Mouse (Mus musculus): ENCODE measurements around the gene Entpd7. TPM values are rescaled to one million over a fixed set of nuclear protein-coding genes. Genes with fewer than 3 reads are reported as not detected.

Entpd7 gene
- polyA plus RNA-seq, 1 experiment: 1.2 TPM

DNA sequence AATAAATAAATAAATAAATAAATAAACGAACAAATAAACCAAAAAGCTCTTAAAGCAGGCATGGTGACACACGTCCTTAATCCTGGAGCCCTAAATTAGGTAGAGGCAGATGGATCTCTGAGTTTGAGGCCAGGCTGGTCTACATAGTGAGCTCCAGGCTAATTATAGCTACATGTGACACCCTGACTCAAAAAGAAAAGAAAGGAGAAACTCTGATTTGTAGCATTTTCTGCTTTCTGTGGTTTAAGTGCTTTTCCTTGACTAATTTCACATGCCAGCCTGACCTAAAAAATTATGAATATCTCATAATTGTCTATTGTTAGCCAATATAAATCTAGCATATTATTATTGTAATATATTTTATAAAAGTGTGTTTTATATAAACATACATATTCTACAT, 72.9 kb downstream of the Entpd7 start:
- Histone ChIP-seq H3K27me3 (replicated peaks) (no peaks in the 10 kb centered on the region), H3K4me1 (peaks cover 4% of the 10 kb centered on the region; the same call in 1 of the 2 replicates), H3K4me3 (replicated peaks) (no peak overlapping the region), H3K9me3 (no peaks in the 10 kb centered on the region), H3K36me3 (replicated peaks; ENCODE audit: low read length) (peaks cover 40% of the 10 kb centered on the region)
- TF ChIP-seq FLI1 (IDR thresholded peaks at IDR 0.05; ENCODE audit: low read length) (no peak), GATA1 (IDR thresholded peaks at IDR 0.05; ENCODE audit: borderline replicate concordance, low read length) (no peak)

DNA sequence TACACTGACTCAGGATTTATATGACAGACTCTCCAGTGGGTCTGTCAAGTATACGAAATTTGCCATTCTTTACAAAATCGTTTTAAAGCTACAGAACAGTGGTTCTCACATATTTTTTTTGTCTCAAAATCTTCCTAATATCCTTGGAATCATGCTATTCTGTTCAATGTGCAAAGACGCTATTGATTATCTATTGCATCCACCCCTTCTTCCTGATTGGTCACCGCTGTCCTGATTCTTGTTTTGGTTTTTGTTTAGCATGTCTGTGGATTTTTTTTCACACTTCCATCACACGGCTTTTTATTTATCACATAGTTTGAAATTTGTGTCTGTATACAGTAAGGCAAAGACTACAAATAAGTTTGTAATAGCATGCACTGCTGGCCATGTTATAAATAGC, 77.0 kb downstream of the Entpd7 start:
- H3K4me3 ChIP-seq (replicated peaks): no peak overlapping the region
- peaks cover 43% of the 10 kb centered on the region for H3K36me3 ChIP-seq (replicated peaks; ENCODE audit: low read length)
- no peaks in the 10 kb centered on the region for H3K9me3 ChIP-seq
- H3K27me3 ChIP-seq (replicated peaks): no peaks in the 10 kb centered on the region
- peaks cover 8% of the 10 kb centered on the region for H3K4me1 ChIP-seq
- TF ChIP-seq FLI1 (IDR thresholded peaks at IDR 0.05; ENCODE audit: low read length): no peak
- TF ChIP-seq GATA1 (IDR thresholded peaks at IDR 0.05; ENCODE audit: borderline replicate concordance, low read length): no peak

DNA sequence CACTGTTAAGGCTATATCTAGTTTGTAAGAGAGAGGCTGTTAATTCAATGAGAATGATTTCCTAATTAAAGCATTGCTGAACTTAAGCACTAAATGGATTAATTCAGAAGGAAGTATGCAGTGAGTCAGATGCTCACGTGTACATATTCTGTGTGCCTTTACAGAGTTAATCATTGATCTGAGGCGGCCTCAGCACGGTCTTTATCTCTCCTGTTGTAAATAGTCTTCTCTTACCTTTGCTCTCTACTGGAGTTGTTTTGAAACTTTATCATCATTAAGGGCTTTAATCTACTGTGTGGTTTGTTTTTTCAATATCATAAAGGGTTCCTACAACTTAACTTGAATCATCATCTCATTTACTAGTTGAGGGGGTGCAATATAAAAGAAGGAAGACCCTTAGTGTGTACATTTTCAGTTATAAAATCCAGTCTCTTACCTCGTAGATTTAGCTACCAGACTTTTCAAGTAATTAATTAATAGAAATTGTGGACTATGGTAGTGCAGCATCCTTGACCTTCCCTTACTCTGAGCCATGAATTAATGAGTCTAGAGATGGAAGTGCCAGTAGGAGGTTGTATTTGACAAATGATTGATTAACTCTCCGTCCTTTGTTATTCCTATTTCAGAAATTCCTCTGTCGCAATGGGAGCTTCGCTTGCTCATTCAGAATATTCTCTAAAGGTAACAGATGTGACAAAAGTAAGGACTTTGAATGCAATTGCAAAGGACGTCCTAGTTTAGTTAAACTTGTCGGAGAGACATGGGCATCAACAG, 78.3 kb downstream of the Entpd7 start:
- H3K9me3 ChIP-seq: no peaks in the 10 kb centered on the region
- no peak overlapping the region for H3K4me3 ChIP-seq (replicated peaks)
- peaks cover 12% of the 10 kb centered on the region for H3K4me1 ChIP-seq
- no peak for TF ChIP-seq FLI1 (IDR thresholded peaks at IDR 0.05; ENCODE audit: low read length)
- TF ChIP-seq GATA1 (IDR thresholded peaks at IDR 0.05; ENCODE audit: borderline replicate concordance, low read length): no peak
- peaks cover 38% of the 10 kb centered on the region for H3K36me3 ChIP-seq (replicated peaks; ENCODE audit: low read length)
- H3K27me3 ChIP-seq (replicated peaks): no peaks in the 10 kb centered on the region

DNA sequence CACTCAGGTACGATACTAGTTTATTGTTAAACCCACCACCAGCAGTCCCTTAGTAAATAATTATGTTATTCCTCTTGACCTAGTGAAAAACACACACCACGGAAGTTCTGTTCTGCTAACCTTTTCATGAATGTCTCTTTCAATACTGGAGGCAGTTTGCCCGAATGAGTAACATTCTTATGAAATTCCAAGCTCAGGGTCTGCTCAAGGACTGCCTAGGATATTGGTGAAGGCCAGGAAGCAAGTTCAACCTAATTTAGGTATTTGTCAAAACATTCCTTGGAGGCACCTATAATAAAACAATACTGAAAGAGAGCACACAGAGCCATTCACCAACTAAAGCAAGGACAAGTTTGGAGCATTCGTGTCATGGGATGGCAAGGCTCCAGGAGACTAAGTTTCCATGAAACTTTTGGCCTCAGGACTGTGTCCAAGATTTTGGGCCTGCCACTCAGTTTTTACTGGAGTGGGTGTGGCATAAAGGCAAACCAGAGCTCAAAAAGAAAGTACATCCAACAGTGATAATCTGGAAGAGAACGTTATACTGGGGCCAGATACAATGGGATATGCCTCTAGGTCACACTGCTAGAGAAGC, 80.0 kb downstream of the Entpd7 start:
- H3K4me3 ChIP-seq (replicated peaks): no peak overlapping the region
- H3K27me3 ChIP-seq (replicated peaks): no peaks in the 10 kb centered on the region
- H3K9me3 ChIP-seq: no peaks in the 10 kb centered on the region
- H3K36me3 ChIP-seq (replicated peaks; ENCODE audit: low read length): peaks cover 35% of the 10 kb centered on the region
- TF ChIP-seq FLI1 (IDR thresholded peaks at IDR 0.05; ENCODE audit: low read length) (no peak), GATA1 (IDR thresholded peaks at IDR 0.05; ENCODE audit: borderline replicate concordance, low read length) (no peak)
- peaks cover 14% of the 10 kb centered on the region for H3K4me1 ChIP-seq

DNA sequence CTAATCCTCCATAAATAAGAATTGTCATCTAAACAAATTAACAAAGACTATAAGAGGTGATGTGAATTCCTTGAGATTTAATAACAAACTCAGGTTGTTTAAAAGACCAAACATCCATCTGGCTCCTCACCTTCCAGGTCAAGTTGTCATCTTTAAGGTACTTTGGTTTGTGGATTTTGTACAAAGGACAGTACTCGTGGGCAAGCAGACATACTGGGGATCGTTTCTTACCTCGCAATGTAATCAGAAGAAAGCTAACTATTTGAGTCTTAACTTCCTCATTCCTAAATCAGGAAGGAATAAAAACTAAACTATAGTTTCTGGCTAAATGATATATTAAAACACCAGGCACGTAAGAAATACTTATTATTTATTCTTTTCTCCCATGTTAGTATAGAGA, 81.1 kb downstream of the Entpd7 start:
- H3K4me3 ChIP-seq (replicated peaks): no peak overlapping the region
- no peaks in the 10 kb centered on the region for H3K9me3 ChIP-seq
- no peak for TF ChIP-seq GATA1 (IDR thresholded peaks at IDR 0.05; ENCODE audit: borderline replicate concordance, low read length)
- TF ChIP-seq FLI1 (IDR thresholded peaks at IDR 0.05; ENCODE audit: low read length): no peak
- no peaks in the 10 kb centered on the region for H3K27me3 ChIP-seq (replicated peaks)
- H3K36me3 ChIP-seq (replicated peaks; ENCODE audit: low read length): peaks cover 30% of the 10 kb centered on the region
- H3K4me1 ChIP-seq: peaks cover 16% of the 10 kb centered on the region

DNA sequence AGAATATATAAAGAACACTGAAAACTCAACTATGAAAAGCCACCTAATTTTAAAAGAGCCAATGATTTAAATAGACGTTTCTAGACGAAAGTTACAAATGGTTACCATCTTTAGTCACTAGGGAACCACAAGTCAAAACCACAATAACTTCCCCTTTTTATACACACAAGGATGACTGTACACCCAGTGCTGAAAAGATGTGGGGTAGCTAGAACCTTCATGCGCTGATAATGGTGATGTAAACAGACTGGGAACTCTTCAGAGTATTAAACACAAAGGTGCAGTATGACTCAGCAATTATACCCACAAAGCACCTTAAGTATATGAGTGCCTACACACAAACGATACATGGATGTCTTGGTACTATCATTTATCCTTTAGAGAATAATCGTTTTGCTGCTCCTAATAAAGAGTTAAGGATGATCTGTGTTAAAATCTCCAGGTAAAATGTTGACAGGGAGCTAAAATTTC, 82.1 kb downstream of the Entpd7 start:
- H3K4me1 ChIP-seq: peaks cover 14% of the 10 kb centered on the region
- peaks cover 28% of the 10 kb centered on the region for H3K36me3 ChIP-seq (replicated peaks; ENCODE audit: low read length)
- H3K27me3 ChIP-seq (replicated peaks): no peaks in the 10 kb centered on the region
- H3K4me3 ChIP-seq (replicated peaks): peak overlapping the region; percentile 33
- no peak for TF ChIP-seq GATA1 (IDR thresholded peaks at IDR 0.05; ENCODE audit: borderline replicate concordance, low read length)
- TF ChIP-seq FLI1 (IDR thresholded peaks at IDR 0.05; ENCODE audit: low read length): no peak
- no peaks in the 10 kb centered on the region for H3K9me3 ChIP-seq

DNA sequence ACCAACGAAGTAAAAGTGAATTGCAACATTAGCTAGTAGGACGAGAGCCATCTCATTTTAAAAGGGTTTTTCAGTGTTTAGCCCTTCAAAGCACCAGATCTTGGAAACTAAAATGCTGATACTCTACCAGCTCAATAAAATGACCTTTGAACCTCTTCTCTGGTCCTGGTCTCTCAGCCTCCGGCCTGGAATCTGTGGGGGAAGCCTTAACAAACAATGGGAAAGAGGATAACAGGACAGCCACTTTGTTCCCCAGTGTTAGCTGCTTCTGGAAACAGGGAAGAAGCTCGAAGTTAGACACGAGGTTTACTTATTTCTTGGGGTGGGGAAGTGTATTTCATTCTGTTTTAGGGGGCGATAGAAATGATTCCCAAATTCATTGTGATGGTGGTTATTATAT, 82.8 kb downstream of the Entpd7 start:
- Histone ChIP-seq H3K9me3 (no peaks in the 10 kb centered on the region), H3K4me3 (replicated peaks) (no peak overlapping the region), H3K4me1 (peaks cover 14% of the 10 kb centered on the region), H3K27me3 (replicated peaks) (no peaks in the 10 kb centered on the region), H3K36me3 (replicated peaks; ENCODE audit: low read length) (peaks cover 27% of the 10 kb centered on the region)
- TF ChIP-seq FLI1 (IDR thresholded peaks at IDR 0.05; ENCODE audit: low read length) (no peak), GATA1 (IDR thresholded peaks at IDR 0.05; ENCODE audit: borderline replicate concordance, low read length) (no peak)

DNA sequence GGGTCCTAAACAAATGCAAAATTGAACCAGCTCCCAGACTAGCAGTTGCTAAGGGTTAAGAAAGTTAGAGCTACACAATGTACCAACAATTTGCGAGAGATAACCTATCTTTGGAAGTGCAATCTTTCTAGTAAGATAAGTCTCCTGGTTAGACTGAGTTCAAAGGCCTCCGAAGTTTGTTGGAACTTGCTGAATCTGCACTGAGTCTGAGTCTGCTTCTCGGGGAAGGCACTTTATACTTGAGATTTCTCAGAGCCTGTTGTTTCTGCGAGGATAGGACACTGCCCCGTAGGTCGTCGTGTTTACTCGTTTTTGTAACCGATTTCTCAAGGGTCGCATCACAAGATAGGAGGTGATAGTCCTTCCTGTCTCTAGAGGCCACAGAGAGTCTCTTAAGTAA, 86.0 kb downstream of the Entpd7 start:
- no peaks in the 10 kb centered on the region for H3K36me3 ChIP-seq (replicated peaks; ENCODE audit: low read length)
- no peak overlapping the region for H3K4me3 ChIP-seq (replicated peaks)
- H3K27me3 ChIP-seq (replicated peaks): no peaks in the 10 kb centered on the region
- no peaks in the 10 kb centered on the region for H3K9me3 ChIP-seq
- H3K4me1 ChIP-seq: peaks cover 14% of the 10 kb centered on the region
- TF ChIP-seq GATA1 (IDR thresholded peaks at IDR 0.05; ENCODE audit: borderline replicate concordance, low read length): no peak
- no peak for TF ChIP-seq FLI1 (IDR thresholded peaks at IDR 0.05; ENCODE audit: low read length)

DNA sequence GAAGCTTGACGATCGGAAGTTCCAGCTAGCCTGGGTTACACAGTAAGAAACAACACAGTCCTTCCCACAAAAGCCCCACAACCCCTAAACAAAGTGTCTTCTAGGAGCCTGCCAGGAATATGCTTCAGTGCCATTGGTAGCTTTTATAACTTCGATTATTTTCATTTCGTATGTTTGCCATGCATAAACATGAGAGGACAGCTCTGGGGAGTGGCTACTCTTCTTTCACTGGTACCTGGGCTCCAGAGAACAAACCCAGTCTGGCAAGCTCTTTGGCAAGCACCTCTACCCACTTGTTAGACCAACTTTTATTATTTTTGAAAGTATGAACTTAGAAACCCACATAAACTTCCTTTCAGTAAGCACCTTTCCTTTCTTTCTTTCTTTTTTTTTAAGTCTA, 87.1 kb downstream of the Entpd7 start:
- TF ChIP-seq FLI1 (IDR thresholded peaks at IDR 0.05; ENCODE audit: low read length) (no peak), GATA1 (IDR thresholded peaks at IDR 0.05; ENCODE audit: borderline replicate concordance, low read length) (no peak)
- no peak overlapping the region for H3K4me3 ChIP-seq (replicated peaks)
- no peaks in the 10 kb centered on the region for H3K9me3 ChIP-seq
- no peaks in the 10 kb centered on the region for H3K27me3 ChIP-seq (replicated peaks)
- H3K36me3 ChIP-seq (replicated peaks; ENCODE audit: low read length): no peaks in the 10 kb centered on the region
- H3K4me1 ChIP-seq: peaks cover 8% of the 10 kb centered on the region

DNA sequence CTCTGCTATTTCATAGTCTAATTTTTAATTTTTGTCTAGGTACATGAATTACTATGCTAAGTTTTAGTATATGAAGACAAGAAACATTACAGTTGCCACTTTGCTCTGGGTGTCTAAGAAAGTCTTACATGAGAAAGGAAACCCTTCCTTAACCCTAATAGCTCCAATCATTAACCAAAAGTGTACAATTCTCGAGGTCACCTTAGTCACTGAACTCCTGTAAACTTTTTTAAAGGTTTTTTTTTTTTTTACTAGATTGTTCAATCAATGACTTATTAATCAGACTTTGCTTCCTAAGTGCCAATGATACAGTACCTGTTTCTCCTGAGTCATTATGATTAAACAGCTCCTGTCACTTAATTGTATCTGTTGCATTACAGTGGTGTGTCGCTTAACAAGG, 87.8 kb downstream of the Entpd7 start:
- Histone ChIP-seq H3K4me3 (replicated peaks) (no peak overlapping the region), H3K4me1 (peaks cover 11% of the 10 kb centered on the region), H3K9me3 (no peaks in the 10 kb centered on the region), H3K36me3 (replicated peaks; ENCODE audit: low read length) (no peaks in the 10 kb centered on the region), H3K27me3 (replicated peaks) (no peaks in the 10 kb centered on the region)
- TF ChIP-seq GATA1 (IDR thresholded peaks at IDR 0.05; ENCODE audit: borderline replicate concordance, low read length): no peak
- TF ChIP-seq FLI1 (IDR thresholded peaks at IDR 0.05; ENCODE audit: low read length): no peak
